Mouse (Mus musculus) kidney, embryonic 15.5 days (tissue): ENCODE measurements at regions not wholly inside any gene's neighbourhood (a gene's known extent, or its start where the extent isn't known, plus 50 kb on each side); places are given as distances from the start of the nearest gene placed in this dataset.
A peak's percentile ranks its signal among the peaks of the same experiment; 100 is the strongest.
"Not testable (repeated sequence)": the region's sequence is repeated elsewhere in the genome, so short reads cannot be mapped to it uniquely, and the experiment has no call there.

Experiments used
- ATAC-seq: fragments of 200-750 bp; cut with Nextera tagmentation; replicated peaks from 2 replicates; pipeline ENCODE4 v1.8.0; 2017; ENCODE audit warnings: moderate TSS enrichment; ENCODE audit not compliant: low FRiP score
- H3K27ac ChIP-seq: fragments of 300-500 bp; sonication (generic); 2 replicates; pipeline ENCODE4 v1.5.1; 2015; ENCODE audit warnings: mild to moderate bottlenecking, inconsistent platforms
- H3K27me3 ChIP-seq: fragments of 300-500 bp; sonication (generic); 2 replicates; pipeline ENCODE4 v1.6.1; 2015; ENCODE audit warnings: inconsistent platforms
- H3K36me3 ChIP-seq: fragments of 300-500 bp; sonication (generic); 2 replicates; pipeline ENCODE4 v1.6.1; 2015; ENCODE audit warnings: inconsistent platforms
- H3K4me1 ChIP-seq: fragments of 300-500 bp; sonication (generic); 2 replicates; pipeline ENCODE4 v1.6.1; 2015; ENCODE audit warnings: inconsistent platforms
- H3K4me2 ChIP-seq: fragments of 300-500 bp; sonication (generic); 2 replicates; pipeline ENCODE4 v1.6.1; 2015; ENCODE audit warnings: moderate library complexity, mild to moderate bottlenecking, inconsistent platforms
- H3K4me3 ChIP-seq: fragments of 300-500 bp; sonication (generic); replicated peaks from 2 replicates; pipeline ENCODE4 v1.5.1; 2015; ENCODE audit warnings: mild to moderate bottlenecking, inconsistent platforms
- H3K9ac ChIP-seq: fragments of 300-500 bp; sonication (generic); 2 replicates; pipeline ENCODE4 v1.6.1; 2015; ENCODE audit warnings: mild to moderate bottlenecking, inconsistent platforms
- H3K9me3 ChIP-seq: fragments of 300-500 bp; sonication (generic); replicated peaks from 2 replicates; pipeline ENCODE4 v1.6.1; 2016; ENCODE audit warnings: inconsistent platforms
- WGBS: fragments of 180-500 bp; shearing (Covaris S2); methylation state at CpG from one replicate; pipeline ENCODE4 v1.1.7; 2015; ENCODE audit warnings: mixed read lengths; 5-methylcytosine and 5-hydroxymethylcytosine counted together

- Histone ChIP-seq H3K27me3 (no peaks in the 10 kb centered on the region), H3K4me3 (no peak overlapping the region), H3K9me3 (no peaks in the 10 kb centered on the region), H3K9ac (no peak overlapping the region), H3K36me3 (no peaks in the 10 kb centered on the region), H3K27ac (no peak overlapping the region), H3K4me1 (no peaks in the 10 kb centered on the region), H3K4me2 (no peak overlapping the region)
- ATAC-seq = no peak
- WGBS = 73% methylated on average over 7 of the region's 7 CpGs
Measured at GRCm38 (mm10) chr13:113470822-113471557, 147.4 kb downstream of the Snx18 start.

GRCm38 (mm10) chr13:113464190-113465064 is 153.9 kb downstream of the Snx18 start:
- ATAC-seq = no peak
- Histone ChIP-seq H3K9me3 (no peaks in the 10 kb centered on the region), H3K4me2 (no peak overlapping the region), H3K4me1 (no peaks in the 10 kb centered on the region), H3K27me3 (no peaks in the 10 kb centered on the region), H3K27ac (no peak overlapping the region), H3K4me3 (no peak overlapping the region), H3K36me3 (no peaks in the 10 kb centered on the region), H3K9ac (no peak overlapping the region)
- 67% methylated on average over 10 of the region's 10 CpGs for WGBS

GRCm38 (mm10) chr13:113463420-113463819 is 154.9 kb downstream of the Snx18 start:
- H3K36me3 ChIP-seq = no peaks in the 10 kb centered on the region
- no peak overlapping the region for H3K4me2 ChIP-seq
- no peak overlapping the region for H3K4me3 ChIP-seq
- H3K4me1 ChIP-seq = no peaks in the 10 kb centered on the region
- ATAC-seq = no peak
- WGBS = 70% methylated on average over 4 of the region's 4 CpGs
- no peak overlapping the region for H3K9ac ChIP-seq
- H3K27ac ChIP-seq = no peak overlapping the region
- no peaks in the 10 kb centered on the region for H3K9me3 ChIP-seq
- H3K27me3 ChIP-seq = no peaks in the 10 kb centered on the region

- Histone ChIP-seq H3K9ac (no peak overlapping the region), H3K27me3 (no peaks in the 10 kb centered on the region), H3K36me3 (no peaks in the 10 kb centered on the region), H3K4me3 (no peak overlapping the region), H3K9me3 (no peaks in the 10 kb centered on the region), H3K4me2 (no peak overlapping the region), H3K4me1 (0 out of 2 replicates have a peak, but pooled peaks cover 6% of the 10 kb centered on the region), H3K27ac (no peak overlapping the region)
- 28% methylated on average over 11 of the region's 11 CpGs for WGBS
- ATAC-seq = peak; percentile 29; the same call in 1 of the 2 replicates
Measured at GRCm38 (mm10) chr13:113454490-113455295, 161.7 kb downstream of the BC067074 start.

GRCm38 (mm10) chr13:113448378-113448777 is 155.4 kb downstream of the BC067074 start:
- H3K4me2 ChIP-seq = no peak overlapping the region
- no peaks in the 10 kb centered on the region for H3K27me3 ChIP-seq
- no peak overlapping the region for H3K27ac ChIP-seq
- peaks cover 5% of the 10 kb centered on the region for H3K4me1 ChIP-seq
- no peak for ATAC-seq
- H3K4me3 ChIP-seq = no peak overlapping the region
- H3K9me3 ChIP-seq = no peaks in the 10 kb centered on the region
- WGBS = 92% methylated on average over 1 of the region's 1 CpGs
- H3K9ac ChIP-seq = no peak overlapping the region
- H3K36me3 ChIP-seq = no peaks in the 10 kb centered on the region

- WGBS = 65% methylated on average over 5 of the region's 5 CpGs
Measured at GRCm38 (mm10) chr13:113446226-113446625, 153.3 kb downstream of the BC067074 start.

GRCm38 (mm10) chr13:113444481-113444880 is 151.5 kb downstream of the BC067074 start:
- H3K4me2 ChIP-seq, H3K9ac ChIP-seq, H3K36me3 ChIP-seq, H3K27ac ChIP-seq, H3K4me3 ChIP-seq, H3K9me3 ChIP-seq, H3K27me3 ChIP-seq, ATAC-seq: not testable (repeated sequence)
- H3K4me1 ChIP-seq = peaks cover 22% of the 10 kb centered on the region
- WGBS = 78% methylated on average over 2 of the region's 2 CpGs

More at GRCm38 (mm10) chr13:113446226-113446625, 153.3 kb downstream of the BC067074 start:
- no peaks in the 10 kb centered on the region for H3K27me3 ChIP-seq
- H3K9me3 ChIP-seq = no peaks in the 10 kb centered on the region
- ATAC-seq = no peak
- H3K4me3 ChIP-seq = no peak overlapping the region
- H3K9ac ChIP-seq = no peak overlapping the region
- peaks cover 17% of the 10 kb centered on the region for H3K4me1 ChIP-seq
- no peak overlapping the region for H3K4me2 ChIP-seq
- H3K36me3 ChIP-seq = no peaks in the 10 kb centered on the region
- 0 out of 2 replicates have a peak overlapping the region, but pooled peaks have one; percentile 29 for H3K27ac ChIP-seq

- no peak overlapping the region for H3K4me2 ChIP-seq
- H3K4me1 ChIP-seq = peaks cover 25% of the 10 kb centered on the region
- H3K9ac ChIP-seq = no peak overlapping the region
- H3K27ac ChIP-seq = no peak overlapping the region
- 93% methylated on average over 8 of the region's 8 CpGs for WGBS
- no peaks in the 10 kb centered on the region for H3K9me3 ChIP-seq
- H3K36me3 ChIP-seq = no peaks in the 10 kb centered on the region
- no peak for ATAC-seq
- H3K27me3 ChIP-seq = no peaks in the 10 kb centered on the region
- no peak overlapping the region for H3K4me3 ChIP-seq
Measured at GRCm38 (mm10) chr13:113443078-113443477, 150.1 kb downstream of the BC067074 start.

- H3K9ac ChIP-seq = no peak overlapping the region
- no peak overlapping the region for H3K4me2 ChIP-seq
- H3K9me3 ChIP-seq = no peaks in the 10 kb centered on the region
- WGBS = 41% methylated on average over 9 of the region's 9 CpGs
- 0 out of 2 replicates have a peak overlapping the region, but pooled peaks have one; percentile 41 for H3K27ac ChIP-seq
- H3K36me3 ChIP-seq = no peaks in the 10 kb centered on the region
- peaks cover 25% of the 10 kb centered on the region for H3K4me1 ChIP-seq
- no peaks in the 10 kb centered on the region for H3K27me3 ChIP-seq
- no peak overlapping the region for H3K4me3 ChIP-seq
- no peak for ATAC-seq
Measured at GRCm38 (mm10) chr13:113442169-113442568, 149.2 kb downstream of the BC067074 start.

GRCm38 (mm10) chr13:113440137-113440536 is 147.2 kb downstream of the BC067074 start:
- no peak overlapping the region for H3K4me3 ChIP-seq
- H3K4me1 ChIP-seq = peaks cover 20% of the 10 kb centered on the region
- H3K36me3 ChIP-seq = no peaks in the 10 kb centered on the region
- no peak overlapping the region for H3K4me2 ChIP-seq
- H3K27me3 ChIP-seq = no peaks in the 10 kb centered on the region
- no peak overlapping the region for H3K9ac ChIP-seq
- no peak for ATAC-seq
- WGBS = 66% methylated on average over 5 of the region's 5 CpGs
- no peak overlapping the region for H3K27ac ChIP-seq
- H3K9me3 ChIP-seq = no peaks in the 10 kb centered on the region

GRCm38 (mm10) chr13:113439516-113439915 is 146.6 kb downstream of the BC067074 start:
- Histone ChIP-seq H3K4me1 (peaks cover 20% of the 10 kb centered on the region), H3K27ac (no peak overlapping the region), H3K4me3 (no peak overlapping the region), H3K9ac (no peak overlapping the region), H3K27me3 (no peaks in the 10 kb centered on the region), H3K36me3 (no peaks in the 10 kb centered on the region), H3K9me3 (no peaks in the 10 kb centered on the region), H3K4me2 (no peak overlapping the region)
- ATAC-seq = no peak; the same call in 1 of the 2 replicates
- 32% methylated on average over 7 of the region's 7 CpGs for WGBS
